Mouse (Mus musculus) urinary bladder, postnatal 25 days (tissue): ENCODE measurements around the gene Trim8.
A peak's percentile ranks its signal among the peaks of the same experiment; 100 is the strongest.

Source experiments
- DNase-seq: peaks from one replicate; pipeline ENCODE4 v3.0.0; 2022; ENCODE audit warnings: low spot score

Gene Trim8

GRCm38 (mm10) chr19:46553541-46553955 lies 52.0 kb downstream of the Trim8 start:
- no peak for DNase-seq

- DNase-seq: no peak
Observed at GRCm38 (mm10) chr19:46558009-46558408, 56.5 kb downstream of the Trim8 start.

GRCm38 (mm10) chr19:46558631-46559030 lies 57.1 kb downstream of the Trim8 start:
- no peak for DNase-seq

GRCm38 (mm10) chr19:46562132-46562531 lies 60.6 kb downstream of the Trim8 start:
- peak; percentile 48 for DNase-seq

- DNase-seq: no peak
Observed at GRCm38 (mm10) chr19:46562581-46563515, 61.3 kb downstream of the Trim8 start.

GRCm38 (mm10) chr19:46563603-46564002 lies 62.1 kb downstream of the Trim8 start:
- no peak for DNase-seq

GRCm38 (mm10) chr19:46564043-46564462 lies 62.6 kb downstream of the Trim8 start:
- no peak for DNase-seq
